Comparison of ENCODE assay signal across 8 mouse cellular contexts in the genomic region with DNA sequence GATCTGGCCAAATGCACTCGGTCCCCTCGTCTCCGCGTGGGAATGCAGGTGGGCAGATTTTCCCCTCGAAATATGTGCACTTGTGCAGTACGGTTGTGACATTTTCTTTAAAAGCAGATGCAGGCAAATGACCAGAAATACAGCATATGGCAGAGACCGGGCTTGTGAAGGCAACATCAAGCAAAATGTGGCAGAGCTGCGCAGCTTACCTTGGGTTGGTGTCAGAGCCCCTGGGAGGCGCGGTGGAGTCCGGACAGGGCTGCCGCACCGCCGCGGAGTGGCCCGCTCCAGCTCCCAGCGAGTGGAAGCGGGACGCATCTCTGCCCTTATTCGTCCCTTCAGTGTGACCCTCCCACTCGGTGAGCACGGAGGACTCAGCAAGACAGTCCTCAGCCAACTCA. TPM values are rescaled to one million over a fixed set of nuclear protein-coding genes. Genes with fewer than 3 reads are reported as not detected.
A peak's percentile ranks its signal among the peaks of the same experiment; 100 is the strongest.
DNase-seq lines count a peak whose midpoint lies in the region; ATAC-seq and TF ChIP-seq lines count a peak whose summit lies in the region.

TSS of gene Col19a1 (minus strand) at position 332 of the 401 bp plus-strand sequence.

- H3ac ChIP-seq in myocyte (ENCODE audit: control insufficient read depth, insufficient read length), result peak within 1 kb of the TSS; percentile 46

- DNase-seq in left cerebral cortex, postnatal 14 days (ENCODE audit: low spot score in 2 of 2), result peak in 1 of 2 experiments; percentile 12
- no peak for DNase-seq in spleen, adult 12 weeks (ENCODE audit: low spot score)

- peak within 1 kb of the TSS; percentile 60 for H3K9ac ChIP-seq in heart, embryonic 16.5 days (ENCODE audit: low read length)

- no peak for ATAC-seq in megakaryocyte, adult 5-6 weeks (ENCODE audit: poor library complexity, severe bottlenecking)
- ATAC-seq in heart, embryonic 16.5 days (replicated peaks; ENCODE audit: extremely low read depth, insufficient read depth, low FRiP score), result no peak
- no peak for ATAC-seq in erythroblast, adult 5-6 weeks (replicated peaks; ENCODE audit: low FRiP score, poor library complexity, severe bottlenecking)

- peaks cover 19% of the 10 kb centered on the region for H3K9me3 ChIP-seq in megakaryocyte, embryonic 14.5 days
- no peaks in the 10 kb centered on the region for H3K9me3 ChIP-seq in heart, embryonic 16.5 days (replicated peaks; ENCODE audit: control insufficient read depth, low read length)

- H3K4me2 ChIP-seq in heart, embryonic 16.5 days (ENCODE audit: low read depth, low read length), result peak within 1 kb of the TSS; percentile 97
- H3K4me2 ChIP-seq in myocyte (ENCODE audit: low read depth), result peak within 1 kb of the TSS; percentile 30

- TF ChIP-seq POLR2A in cortical plate, adult 2 months (IDR thresholded peaks at IDR 0.05; ENCODE audit: extremely low read depth, insufficient read depth, low read length), result no peak
- TF ChIP-seq POLR2A in myocyte (IDR thresholded peaks at IDR 0.05; ENCODE audit: insufficient read length, low read depth), result no peak

- no peak for TF ChIP-seq CTCF in cortical plate, adult 2 months (IDR thresholded peaks at IDR 0.05; ENCODE audit: extremely low read depth, insufficient read depth, low read length)

- H3K36me3 ChIP-seq in megakaryocyte, embryonic 14.5 days (replicated peaks; ENCODE audit: low read length), result no peaks in the 10 kb centered on the region
- H3K36me3 ChIP-seq in heart, embryonic 16.5 days (ENCODE audit: control insufficient read depth, insufficient read depth), result no peaks in the 10 kb centered on the region
- no peaks in the 10 kb centered on the region for H3K36me3 ChIP-seq in myocyte (ENCODE audit: control insufficient read depth, insufficient read depth)

- H3K4me1 ChIP-seq in megakaryocyte, embryonic 14.5 days, result peaks cover 8% of the 10 kb centered on the region
- H3K4me1 ChIP-seq in cortical plate, adult 2 months (ENCODE audit: control insufficient read depth, insufficient read depth, low read length), result no peaks in the 10 kb centered on the region
- no peaks in the 10 kb centered on the region for H3K4me1 ChIP-seq in heart, embryonic 16.5 days (ENCODE audit: control insufficient read depth, insufficient read depth, low read length)

- 2% methylated on average over 22 of the region's 22 CpGs for WGBS in heart, embryonic 16.5 days

- intact Hi-C loops in left cerebral cortex, postnatal 14 days (cut with DNase I), result loop anchor here (5.0 kb wide), 1 partner anchor 90 kb away; the partner anchor contains the start of gene Lmbrd1

- peaks cover 23% of the 10 kb centered on the region for H3K27me3 ChIP-seq in megakaryocyte, embryonic 14.5 days (replicated peaks)
- H3K27me3 ChIP-seq in heart, embryonic 16.5 days (ENCODE audit: control insufficient read depth, insufficient read depth, low read length), result peaks cover 44% of the 10 kb centered on the region
- H3K27me3 ChIP-seq in myocyte (ENCODE audit: control insufficient read depth, insufficient read depth, insufficient read length), result peaks cover 16% of the 10 kb centered on the region

- no peaks in the 10 kb centered on the region for H3K79me2 ChIP-seq in myocyte (ENCODE audit: control insufficient read depth, insufficient read depth)

- peak within 1 kb of the TSS; percentile 74 for H3K4me3 ChIP-seq in megakaryocyte, embryonic 14.5 days (replicated peaks)
- H3K4me3 ChIP-seq in cortical plate, adult 2 months (ENCODE audit: insufficient read depth, low read length), result peak within 1 kb of the TSS; percentile 83
- H3K4me3 ChIP-seq in heart, embryonic 16.5 days (ENCODE audit: low read length), result peak within 1 kb of the TSS; percentile 59
- no peak within 1 kb of the TSS for H3K4me3 ChIP-seq in myocyte

- peak within 1 kb of the TSS; percentile 16; the same call in 1 of the 2 replicates for H3K27ac ChIP-seq in cortical plate, adult 2 months (ENCODE audit: insufficient read depth, low read length)
- H3K27ac ChIP-seq in heart, embryonic 16.5 days (ENCODE audit: low read length), result no peak within 1 kb of the TSS

TF ChIP-seq in myocyte, 11 proteins besides CTCF, POLR2A, EP300 and RAD21:
- TF ChIP-seq REST (IDR thresholded peaks at IDR 0.05; ENCODE audit: insufficient read depth, insufficient read length), result no peak
- no peak for TF ChIP-seq SRF (IDR thresholded peaks at IDR 0.05; ENCODE audit: control insufficient read depth, insufficient read length, low read depth)
- no peak for TF ChIP-seq CEBPB (IDR thresholded peaks at IDR 0.05; ENCODE audit: insufficient read depth, poor library complexity, severe bottlenecking)
- no peak for TF ChIP-seq E2F4 (IDR thresholded peaks at IDR 0.05; ENCODE audit: insufficient read depth)
- no peak for TF ChIP-seq USF1 (IDR thresholded peaks at IDR 0.05; ENCODE audit: low read depth)
- TF ChIP-seq MYOD1 (IDR thresholded peaks at IDR 0.05; ENCODE audit: control insufficient read depth in 1 of 3, insufficient read length in 2 of 3, low read depth in 2 of 3), result no peak
- TF ChIP-seq POLR2AphosphoS2 (IDR thresholded peaks at IDR 0.05; ENCODE audit: insufficient read length, low read depth), result no peak
- no peak for TF ChIP-seq MAX (IDR thresholded peaks at IDR 0.05; ENCODE audit: low read depth)
- no peak for TF ChIP-seq TCF12 (IDR thresholded peaks at IDR 0.05; ENCODE audit: insufficient read depth, poor library complexity, severe bottlenecking)
- TF ChIP-seq MYOG (IDR thresholded peaks at IDR 0.05; ENCODE audit: control insufficient read depth in 1 of 3, insufficient read depth in 1 of 3, insufficient read length in 2 of 3, low read depth in 2 of 3), result no peak
- no peak for TF ChIP-seq TCF3 (IDR thresholded peaks at IDR 0.05; ENCODE audit: insufficient read length, low read depth)
TF ChIP-seq in myocyte: peak in this region for 0.

RNA-seq across cellular contexts. Expression of gene Col19a1, which starts in this region (rescaled TPM):
- not detected in 2 replicates for polyA plus RNA-seq in megakaryocyte, embryonic 14.5 days (2012; ENCODE audit: insufficient read depth, low replicate concordance)
- 0.07 and 0.13 TPM in 2 replicates for total RNA-seq in megakaryocyte, adult 5-6 weeks (2015)
- total RNA-seq in megakaryocyte, adult 5-6 weeks (2017), result 0.16 TPM in 1 of 2 replicates, not detected in the other
- 7.3 and 9.3 TPM in 2 replicates for polyA plus RNA-seq in cortical plate, adult 2 months (2012; rRNA removed)
- 0.16 and 0.24 TPM in 2 replicates for polyA plus RNA-seq in heart, embryonic 16.5 days (2015; fragmentation: Nextera tagmentation; extraction: Ambion mirVana)
- total RNA-seq in left cerebral cortex, postnatal 14 days (2021), result 10 to 100 TPM; 33.8 to 39.0 TPM
- polyA plus RNA-seq in myocyte (2012; fragmentation: generic; extraction: Trizol), result 0.01 TPM
- not detected in 2 replicates for total RNA-seq in erythroblast, adult 5-6 weeks (2015; ENCODE audit: low replicate concordance)
- 0.26 TPM in 1 of 2 replicates, not detected in the other for total RNA-seq in erythroblast, adult 5-6 weeks (2017; ENCODE audit: low replicate concordance)

Comparison
In these comparisons a context has a peak if more than half of its experiments do, and no peak if none do; other contexts are left out.
1. RNA of gene Col19a1 (total RNA-seq): 33.8 to 39.0 TPM in left cerebral cortex, postnatal 14 days; 0.26 TPM in erythroblast, adult 5-6 weeks and 0.07 to 0.16 TPM in megakaryocyte, adult 5-6 weeks; every median in the first group is over 10 times any median in the second.